Mouse (Mus musculus): Measurements from ENCODE around the gene Trip11. TPM values are rescaled to one million over a fixed set of nuclear protein-coding genes. Genes with fewer than 3 reads are reported as not detected.

Trip11 gene
- total RNA-seq, 2 experiments from 2014 or later = 30.8 to 33.8 TPM

Other genes with a start within 250 kb of the Trip11 start
- under 1 TPM; 0.25 to 0.54 TPM for gene Tc2n, start 194.7 kb downstream of the Trip11 start, total RNA-seq (2021)
- gene Fbln5, start 94.2 kb downstream of the Trip11 start, total RNA-seq (2021) = 1 to 10 TPM; 3.4 to 4.8 TPM
- gene Atxn3, start 45.0 kb upstream of the Trip11 start, total RNA-seq (2021) = 10 to 100 TPM; 19.3 to 21.3 TPM
- 10 to 100 TPM; 25.8 to 26.0 TPM for gene Cpsf2, start 62.7 kb upstream of the Trip11 start, total RNA-seq (2021)
- gene Slc24a4, start 215.5 kb upstream of the Trip11 start, total RNA-seq (2021) = 10 to 100 TPM; 46.6 to 51.9 TPM

All from layer of hippocampus, adult 18-20 months (tissue).